Mouse (Mus musculus) megakaryocyte, embryonic 14.5 days (primary cell): ENCODE measurements at regions not wholly inside any gene's neighbourhood (a gene's known extent, or its start where the extent isn't known, plus 50 kb on each side); places are given as distances from the start of the nearest gene placed in this dataset.
A peak's percentile ranks its signal among the peaks of the same experiment; 100 is the strongest.

Source experiments
- H3K27me3 ChIP-seq: replicated peaks from 2 replicates; pipeline ENCODE3; 2012; ENCODE audit warnings: inconsistent platforms
- H3K36me3 ChIP-seq: replicated peaks from 2 replicates; pipeline ENCODE3; 2012; ENCODE audit warnings: low read length, inconsistent platforms, mixed read lengths
- H3K4me1 ChIP-seq: 2 replicates; pipeline ENCODE4 v1.6.1; 2012; ENCODE audit warnings: inconsistent platforms
- H3K4me3 ChIP-seq: replicated peaks from 2 replicates; pipeline ENCODE3; 2012; ENCODE audit warnings: moderate library complexity, mild to moderate bottlenecking, inconsistent platforms
- H3K9me3 ChIP-seq: 2 replicates; pipeline ENCODE4 v1.6.1; 2012; ENCODE audit warnings: inconsistent platforms
- FLI1 ChIP-seq: IDR thresholded peaks from 2 replicates; pipeline ENCODE4 v1.6.1; 2012; ENCODE audit warnings: low read length, inconsistent platforms, mixed read lengths
- GATA1 ChIP-seq: IDR thresholded peaks from 3 replicates; pipeline ENCODE4 v1.6.1; 2012; ENCODE audit warnings: mixed read lengths, low read length, inconsistent platforms, borderline replicate concordance

- no peak overlapping the region for H3K4me3 ChIP-seq
- H3K27me3 ChIP-seq, result peaks cover 26% of the 10 kb centered on the region
- no peaks in the 10 kb centered on the region for H3K9me3 ChIP-seq
- TF ChIP-seq GATA1 (no peak), FLI1 (no peak)
- no peaks in the 10 kb centered on the region for H3K36me3 ChIP-seq
- H3K4me1 ChIP-seq, result peaks cover 57% of the 10 kb centered on the region
These were observed 144.1 kb downstream of the Zfp36l1 start for GRCm38 (mm10) chr12:79968676-79969075.

GRCm38 (mm10) chr12:79967491-79968255, 145.1 kb downstream of the Zfp36l1 start:
- Histone ChIP-seq H3K36me3 (no peaks in the 10 kb centered on the region), H3K4me1 (peaks cover 53% of the 10 kb centered on the region), H3K27me3 (peaks cover 36% of the 10 kb centered on the region), H3K4me3 (no peak overlapping the region), H3K9me3 (no peaks in the 10 kb centered on the region)
- TF ChIP-seq GATA1, result no peak

- peaks cover 52% of the 10 kb centered on the region for H3K4me1 ChIP-seq
These were observed 146.0 kb downstream of the Zfp36l1 start for GRCm38 (mm10) chr12:79966621-79967490.

GRCm38 (mm10) chr12:79966289-79966615, 146.6 kb downstream of the Zfp36l1 start:
- no peaks in the 10 kb centered on the region for H3K9me3 ChIP-seq
- peaks cover 48% of the 10 kb centered on the region for H3K4me1 ChIP-seq
- no peaks in the 10 kb centered on the region for H3K36me3 ChIP-seq
- H3K4me3 ChIP-seq, result peak overlapping the region; percentile 88
- TF ChIP-seq FLI1 (no peak), GATA1 (no peak)
- H3K27me3 ChIP-seq, result peaks cover 50% of the 10 kb centered on the region

More at GRCm38 (mm10) chr12:79966621-79967490, 146.0 kb downstream of the Zfp36l1 start:
- Histone ChIP-seq H3K4me3 (no peak overlapping the region), H3K36me3 (no peaks in the 10 kb centered on the region), H3K27me3 (peaks cover 44% of the 10 kb centered on the region), H3K9me3 (no peaks in the 10 kb centered on the region)
- TF ChIP-seq GATA1 (no peak), FLI1 (no peak)

GRCm38 (mm10) chr12:79965471-79966288, 147.1 kb downstream of the Zfp36l1 start:
- H3K4me1 ChIP-seq, result peaks cover 43% of the 10 kb centered on the region
- TF ChIP-seq FLI1 (no peak), GATA1 (no peak)
- no peaks in the 10 kb centered on the region for H3K36me3 ChIP-seq
- no peaks in the 10 kb centered on the region for H3K9me3 ChIP-seq
- peaks cover 53% of the 10 kb centered on the region for H3K27me3 ChIP-seq
- H3K4me3 ChIP-seq, result peak overlapping the region; percentile 88

- TF ChIP-seq FLI1 (no peak), GATA1 (no peak)
- H3K36me3 ChIP-seq, result no peaks in the 10 kb centered on the region
- H3K9me3 ChIP-seq, result no peaks in the 10 kb centered on the region
- no peak overlapping the region for H3K4me3 ChIP-seq
- H3K4me1 ChIP-seq, result peaks cover 37% of the 10 kb centered on the region
- H3K27me3 ChIP-seq, result peaks cover 64% of the 10 kb centered on the region
These were observed 149.3 kb downstream of the Zfp36l1 start for GRCm38 (mm10) chr12:79963443-79964025.

GRCm38 (mm10) chr12:79962649-79963236, 150.1 kb downstream of the Zfp36l1 start:
- H3K27me3 ChIP-seq, result peaks cover 66% of the 10 kb centered on the region

GRCm38 (mm10) chr12:79961881-79962280, 150.9 kb downstream of the Zfp36l1 start:
- TF ChIP-seq FLI1 (no peak), GATA1 (no peak)
- no peak overlapping the region for H3K4me3 ChIP-seq
- peaks cover 42% of the 10 kb centered on the region for H3K4me1 ChIP-seq
- H3K36me3 ChIP-seq, result no peaks in the 10 kb centered on the region
- no peaks in the 10 kb centered on the region for H3K9me3 ChIP-seq
- peaks cover 66% of the 10 kb centered on the region for H3K27me3 ChIP-seq

More at GRCm38 (mm10) chr12:79962649-79963236, 150.1 kb downstream of the Zfp36l1 start:
- Histone ChIP-seq H3K4me1 (peaks cover 42% of the 10 kb centered on the region), H3K36me3 (no peaks in the 10 kb centered on the region), H3K9me3 (no peaks in the 10 kb centered on the region), H3K4me3 (no peak overlapping the region)
- no peak for TF ChIP-seq FLI1
- TF ChIP-seq GATA1, result no peak

GRCm38 (mm10) chr12:79961076-79961475, 151.7 kb downstream of the Zfp36l1 start:
- H3K27me3 ChIP-seq, result peaks cover 71% of the 10 kb centered on the region
- no peaks in the 10 kb centered on the region for H3K36me3 ChIP-seq
- TF ChIP-seq GATA1 (no peak), FLI1 (no peak)

More at GRCm38 (mm10) chr12:79961076-79961475, 151.7 kb downstream of the Zfp36l1 start:
- peaks cover 34% of the 10 kb centered on the region for H3K4me1 ChIP-seq
- no peak overlapping the region for H3K4me3 ChIP-seq
- no peaks in the 10 kb centered on the region for H3K9me3 ChIP-seq
